Mouse (Mus musculus) cerebellum, adult 2 months (tissue): ENCODE measurements around the gene Eif1.

Experiments
- CTCF ChIP-seq: fragments of 200-500 bp; IDR thresholded peaks from 2 replicates; pipeline ENCODE4 v1.5.1; 2011; ENCODE audit warnings: low read depth, mild to moderate bottlenecking, control low read depth, low read length, moderate library complexity, borderline replicate concordance; ENCODE audit not compliant: insufficient read depth
- POLR2A ChIP-seq: fragments of 200-500 bp; IDR thresholded peaks from 2 replicates; pipeline ENCODE4 v1.6.1; 2011; ENCODE audit warnings: low read length, control low read depth, borderline replicate concordance; ENCODE audit not compliant: insufficient read depth

GRCm38 (mm10) chr11:100284988-100285387, 34.7 kb upstream of the Eif1 start:
- no peak for TF ChIP-seq CTCF
- TF ChIP-seq POLR2A, result no peak
